Mouse (Mus musculus) limb, embryonic 11.5 days (tissue): Measurements from ENCODE around the gene Pogk. TPM values are rescaled to one million over a fixed set of nuclear protein-coding genes. Genes with fewer than 3 reads are reported as not detected.

Experiments used
- ATAC-seq: fragments of 200-750 bp; cut with Nextera tagmentation; 2 replicates; pipeline ENCODE4 v1.8.0; 2017; ENCODE audit warnings: low read depth; ENCODE audit not compliant: insufficient number of reproducible peaks, low FRiP score, low TSS enrichment
- DNase-seq: peaks from one replicate; pipeline ENCODE4 v3.0.0-alpha.2; 2015; ENCODE audit warnings: low spot score
- H3K27ac ChIP-seq: fragments of 300-500 bp; sonication (generic); replicated peaks from 2 replicates; pipeline ENCODE4 v1.5.1; 2014; ENCODE audit warnings: low read depth, mild to moderate bottlenecking, low read length
- H3K27me3 ChIP-seq: fragments of 300-500 bp; sonication (generic); 2 replicates; pipeline ENCODE4 v1.6.1; 2014; ENCODE audit warnings: mild to moderate bottlenecking, low read length, mixed read lengths; ENCODE audit not compliant: control insufficient read depth, insufficient read depth
- H3K36me3 ChIP-seq: fragments of 300-500 bp; sonication (generic); 2 replicates; pipeline ENCODE4 v1.6.1; 2014; ENCODE audit warnings: mild to moderate bottlenecking, low read length, moderate library complexity, mixed read lengths; ENCODE audit not compliant: control insufficient read depth, insufficient read depth
- H3K4me1 ChIP-seq: fragments of 300-500 bp; sonication (generic); 2 replicates; pipeline ENCODE4 v1.6.1; 2014; ENCODE audit warnings: low read length, mixed read lengths; ENCODE audit not compliant: control insufficient read depth, insufficient read depth
- H3K4me2 ChIP-seq: fragments of 300-500 bp; sonication (generic); 2 replicates; pipeline ENCODE4 v1.6.1; 2014; ENCODE audit warnings: low read depth, mild to moderate bottlenecking, moderate library complexity; ENCODE audit not compliant: severe bottlenecking
- H3K4me3 ChIP-seq: fragments of 300-500 bp; sonication (generic); 2 replicates; pipeline ENCODE4 v1.5.1; 2014; ENCODE audit warnings: low read depth, low read length
- H3K9ac ChIP-seq: fragments of 300-500 bp; sonication (generic); 2 replicates; pipeline ENCODE4 v1.6.1; 2014; ENCODE audit warnings: mild to moderate bottlenecking, low read length
- H3K9me3 ChIP-seq: fragments of 300-500 bp; sonication (generic); 2 replicates; pipeline ENCODE4 v1.6.1; 2016; ENCODE audit warnings: low read length; ENCODE audit not compliant: control insufficient read depth
- WGBS: fragments of 180-500 bp; shearing (Covaris S2); extraction: QIAGEN DNeasy Blood & Tissue Kit; methylation state at CpG from one replicate; pipeline ENCODE4 v1.1.7; 2014; 5-methylcytosine and 5-hydroxymethylcytosine counted together
- polyA plus RNA-seq: library from polyadenylated mRNA; unstranded; fragments of >200 nt; fragmentation: Nextera tagmentation; extraction: Ambion mirVana; gene quantifications from 2 replicates; pipeline ENCODE4 v1.2.1, GENCODE M21; 2014

Gene Pogk
- 24.3 and 29.1 TPM in 2 replicates for polyA plus RNA-seq

DNA sequence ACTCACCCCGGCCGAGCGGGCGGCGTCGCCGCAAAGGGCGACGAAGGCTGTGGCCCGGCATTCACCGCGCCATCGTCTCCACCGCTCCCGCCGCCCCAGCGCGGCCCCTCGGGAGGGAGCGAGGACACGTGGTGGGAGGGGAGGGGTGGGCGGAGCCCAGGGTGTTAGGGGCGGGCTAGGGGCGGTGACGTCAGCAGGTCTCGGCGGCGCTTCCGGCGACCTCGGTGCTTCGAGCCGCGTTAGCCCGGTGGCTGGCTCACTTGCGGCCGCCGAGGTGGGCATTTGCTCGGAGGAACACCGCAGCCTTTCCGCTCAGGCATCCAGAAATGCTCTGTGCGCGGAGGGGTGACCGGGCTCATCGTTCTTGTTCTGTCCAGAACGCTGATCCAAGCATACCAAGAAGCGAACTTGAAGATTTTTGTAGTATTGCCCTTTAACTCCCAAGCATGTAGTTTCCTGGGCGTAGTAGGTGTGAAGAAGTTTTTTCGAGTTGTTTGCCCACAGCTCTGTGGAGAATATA, at the start of gene Pogk:
Pogk (minus strand) TSS at position 163 of the 520 bp plus-strand sequence.
- DNase-seq (peak; percentile 88), ATAC-seq (peak; percentile 90)
- Histone ChIP-seq H3K36me3 (peaks cover 8% of the 10 kb centered on the region; the same call in 1 of the 2 replicates), H3K4me1 (peaks cover 10% of the 10 kb centered on the region), H3K27ac (no peak within 1 kb of the TSS), H3K9me3 (peaks cover 5% of the 10 kb centered on the region; the same call in 1 of the 2 replicates), H3K9ac (peak within 1 kb of the TSS; percentile 80), H3K27me3 (no peaks in the 10 kb centered on the region), H3K4me3 (peak within 1 kb of the TSS; percentile 55), H3K4me2 (peak within 1 kb of the TSS; percentile 69)
- WGBS = 9% methylated on average over 46 of the region's 49 CpGs

DNA sequence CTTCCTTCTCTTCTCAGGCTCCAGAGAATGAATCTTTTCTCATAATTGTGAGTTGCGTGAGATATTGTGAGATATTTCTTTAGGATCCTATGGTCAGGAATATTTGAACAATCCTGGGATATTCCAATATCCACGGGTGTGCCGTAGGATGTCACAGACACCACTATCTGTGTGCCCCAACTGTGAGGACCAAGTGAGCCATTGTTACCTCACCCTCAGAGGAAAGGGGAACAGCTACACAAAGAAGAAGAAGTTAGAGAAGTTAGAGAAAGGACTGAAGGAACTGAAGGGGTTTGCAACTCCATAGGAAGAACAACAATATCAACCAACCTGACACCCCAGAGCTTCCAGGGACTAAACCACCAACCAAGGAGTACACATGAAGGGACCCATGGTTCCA, 32.3 kb upstream of the Pogk start:
- H3K9ac ChIP-seq = no peak overlapping the region
- H3K4me1 ChIP-seq = no peaks in the 10 kb centered on the region
- no peak overlapping the region for H3K4me2 ChIP-seq
- no peaks in the 10 kb centered on the region for H3K36me3 ChIP-seq
- no peaks in the 10 kb centered on the region for H3K27me3 ChIP-seq
- H3K9me3 ChIP-seq = no peaks in the 10 kb centered on the region
- no peak for DNase-seq
- no peak for ATAC-seq
- WGBS = 90% methylated on average over 3 of the region's 3 CpGs
- H3K27ac ChIP-seq = no peak overlapping the region
- no peak overlapping the region for H3K4me3 ChIP-seq

DNA sequence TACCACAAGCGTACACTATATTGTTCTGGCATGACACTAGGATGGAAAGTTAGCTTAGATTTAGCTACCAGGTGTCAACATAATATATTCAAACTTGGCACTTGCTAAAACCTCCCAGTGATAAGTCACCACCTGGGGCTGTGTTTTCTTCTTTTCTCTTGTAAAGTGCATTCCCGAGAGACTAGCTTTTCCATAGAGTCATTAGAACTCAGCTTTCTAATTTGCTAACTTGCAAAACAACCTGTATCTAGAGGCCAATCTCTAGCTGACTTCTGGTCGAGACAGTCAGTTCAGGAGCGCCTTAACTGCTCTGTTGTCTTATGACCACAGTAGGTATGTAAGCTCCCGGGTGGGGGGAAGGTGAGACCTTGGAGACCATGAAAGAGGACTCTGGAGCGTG, 29.8 kb upstream of the Pogk start:
- no peak for DNase-seq
- H3K4me2 ChIP-seq = no peak overlapping the region
- no peaks in the 10 kb centered on the region for H3K27me3 ChIP-seq
- WGBS = 67% methylated on average over 6 of the region's 6 CpGs
- H3K9ac ChIP-seq = no peak overlapping the region
- H3K36me3 ChIP-seq = no peaks in the 10 kb centered on the region
- no peaks in the 10 kb centered on the region for H3K4me1 ChIP-seq
- ATAC-seq = no peak
- H3K4me3 ChIP-seq = no peak overlapping the region
- no peaks in the 10 kb centered on the region for H3K9me3 ChIP-seq
- H3K27ac ChIP-seq = no peak overlapping the region

DNA sequence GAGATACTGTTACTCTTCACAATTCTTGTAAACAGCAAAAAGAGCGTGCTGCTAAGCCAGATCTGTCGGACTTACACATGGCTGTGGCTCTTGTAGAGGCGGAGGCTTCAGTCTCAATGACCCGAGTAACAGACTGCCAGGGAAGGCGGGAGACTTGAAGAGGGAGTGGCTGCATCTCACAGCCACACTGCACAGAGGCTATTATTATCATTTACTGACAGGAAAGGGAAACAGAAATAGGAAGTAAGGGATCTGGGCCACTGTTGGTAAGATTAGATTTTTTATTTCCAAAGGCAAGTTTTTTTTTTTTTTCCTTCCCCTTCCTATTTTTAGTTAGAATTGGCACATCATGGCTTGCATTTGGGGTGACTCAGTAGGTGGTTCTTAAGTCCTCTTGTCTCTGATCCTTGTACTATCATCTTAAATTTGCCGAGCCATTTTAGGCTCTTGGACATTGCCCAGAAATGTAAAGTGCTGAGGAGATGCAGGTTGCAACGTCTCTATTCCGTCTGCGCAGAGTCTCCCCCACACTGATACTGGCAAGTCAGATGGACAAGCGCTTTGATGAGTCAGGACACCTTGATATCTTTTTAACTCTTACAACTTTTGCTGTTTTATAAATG, 20.3 kb upstream of the Pogk start:
- H3K27ac ChIP-seq = no peak overlapping the region
- H3K36me3 ChIP-seq = no peaks in the 10 kb centered on the region
- ATAC-seq (no peak), DNase-seq (no peak)
- no peak overlapping the region for H3K4me3 ChIP-seq
- no peaks in the 10 kb centered on the region for H3K4me1 ChIP-seq
- H3K27me3 ChIP-seq = no peaks in the 10 kb centered on the region
- 70% methylated on average over 10 of the region's 10 CpGs for WGBS
- H3K9me3 ChIP-seq = no peaks in the 10 kb centered on the region
- H3K4me2 ChIP-seq = no peak overlapping the region
- no peak overlapping the region for H3K9ac ChIP-seq

DNA sequence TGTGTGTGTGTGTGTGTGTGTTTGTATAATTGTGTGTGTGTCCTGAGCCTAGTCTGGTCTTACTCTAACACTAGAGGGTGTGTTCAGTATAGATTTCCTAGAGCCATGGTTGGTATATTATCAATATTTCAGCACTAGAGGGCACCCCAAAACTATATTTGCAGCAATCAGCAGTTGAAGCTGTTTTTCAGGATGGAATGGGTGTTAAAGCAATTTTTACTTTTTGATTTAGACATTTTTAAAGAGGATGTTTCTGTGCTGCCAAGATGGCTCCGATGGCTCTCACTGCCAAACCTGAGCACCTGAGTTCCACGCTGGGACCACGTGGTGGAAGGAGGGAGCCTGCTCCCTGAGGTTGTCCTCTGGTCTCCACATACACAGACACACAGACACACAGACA, 19.4 kb upstream of the Pogk start:
- 81% methylated on average over 3 of the region's 3 CpGs for WGBS
- Histone ChIP-seq H3K27me3 (no peaks in the 10 kb centered on the region), H3K4me3 (no peak overlapping the region), H3K27ac (no peak overlapping the region), H3K36me3 (no peaks in the 10 kb centered on the region), H3K4me1 (no peaks in the 10 kb centered on the region), H3K9ac (no peak overlapping the region), H3K9me3 (no peaks in the 10 kb centered on the region), H3K4me2 (no peak overlapping the region)
- DNase-seq (no peak), ATAC-seq (no peak)

DNA sequence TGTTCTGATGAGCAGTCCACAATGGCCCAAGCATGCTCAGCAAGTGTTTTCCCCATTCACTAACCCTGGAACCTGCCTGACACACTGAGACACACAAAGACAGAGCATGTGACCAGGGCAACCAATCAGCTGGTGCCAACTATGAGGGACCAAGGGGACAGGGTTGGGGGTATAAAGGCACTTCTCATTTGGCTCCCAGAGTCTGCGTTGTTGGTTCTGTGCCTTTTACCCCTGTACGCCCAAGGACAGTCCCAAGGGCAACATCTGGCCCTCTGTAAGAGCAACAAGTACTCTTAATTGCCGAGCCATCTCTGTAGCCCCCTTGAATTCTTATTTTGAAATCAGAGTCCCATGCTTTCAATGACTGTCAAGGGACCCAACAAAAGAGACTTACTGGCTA, 2.6 kb upstream of the Pogk start:
- peaks cover 5% of the 10 kb centered on the region; the same call in 1 of the 2 replicates for H3K4me1 ChIP-seq
- 89% methylated on average over 3 of the region's 3 CpGs for WGBS
- no peak overlapping the region for H3K4me3 ChIP-seq
- H3K4me2 ChIP-seq = no peak overlapping the region
- DNase-seq (no peak), ATAC-seq (no peak)
- no peak overlapping the region for H3K27ac ChIP-seq
- no peak overlapping the region for H3K9ac ChIP-seq
- H3K9me3 ChIP-seq = peaks cover 5% of the 10 kb centered on the region; the same call in 1 of the 2 replicates
- H3K36me3 ChIP-seq = peaks cover under 1% of the 10 kb centered on the region; the same call in 1 of the 2 replicates
- no peaks in the 10 kb centered on the region for H3K27me3 ChIP-seq

DNA sequence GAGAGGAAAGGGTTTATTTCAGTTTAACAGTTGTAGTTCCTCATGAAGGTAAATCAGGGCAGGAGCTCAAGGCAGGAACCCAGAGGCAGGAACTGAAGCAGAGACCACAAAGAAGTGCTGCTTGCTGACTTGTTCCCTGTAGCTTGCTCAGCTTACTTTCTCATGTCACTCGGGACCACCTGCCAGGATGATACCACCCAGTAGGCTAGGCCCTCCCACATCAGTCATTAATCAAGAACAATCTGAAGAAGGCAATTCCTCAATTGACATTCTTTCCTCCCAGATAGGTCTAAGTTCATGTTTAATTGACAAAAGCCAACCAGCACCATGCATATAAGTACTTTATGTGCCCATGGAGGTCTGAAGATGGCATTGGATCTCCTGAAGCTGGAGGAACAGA, 1.9 kb upstream of the Pogk start:
- DNase-seq (no peak), ATAC-seq (no peak)
- H3K36me3 ChIP-seq = peaks cover 5% of the 10 kb centered on the region; the same call in 1 of the 2 replicates
- H3K9ac ChIP-seq = no peak overlapping the region
- H3K27me3 ChIP-seq = no peaks in the 10 kb centered on the region
- H3K9me3 ChIP-seq = peaks cover 5% of the 10 kb centered on the region; the same call in 1 of the 2 replicates
- no peak overlapping the region for H3K4me2 ChIP-seq
- H3K27ac ChIP-seq = no peak overlapping the region
- no peak overlapping the region for H3K4me3 ChIP-seq
- H3K4me1 ChIP-seq = peaks cover 5% of the 10 kb centered on the region; the same call in 1 of the 2 replicates
- WGBS = 94% methylated on average over 1 of the region's 1 CpGs

DNA sequence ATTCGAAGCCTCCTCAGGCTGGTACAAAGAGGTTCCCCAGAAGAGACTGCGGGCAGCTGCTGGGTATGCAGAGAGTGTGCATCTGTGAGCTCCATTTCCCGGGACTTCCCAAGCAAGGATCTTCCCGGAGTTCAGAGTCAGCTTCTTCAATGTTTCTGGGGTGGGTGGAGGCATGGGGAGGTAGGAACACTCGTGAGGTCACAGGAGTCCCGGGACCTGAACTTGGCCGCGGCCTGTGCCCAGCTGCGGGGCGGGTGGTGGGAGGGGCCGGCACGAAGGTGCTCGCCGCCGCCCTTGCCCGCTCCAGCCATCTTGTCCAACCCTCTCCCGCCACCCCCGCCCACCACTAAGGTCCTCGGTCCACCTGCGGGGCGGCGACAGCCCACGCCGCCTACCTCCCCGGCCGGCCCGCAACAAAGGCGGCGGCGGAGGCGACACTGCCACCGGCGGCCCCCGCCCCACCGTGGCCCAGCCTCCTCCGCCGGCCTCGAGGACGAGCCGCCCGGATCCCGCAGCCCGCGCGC, 424 bp downstream of the Pogk start:
- Histone ChIP-seq H3K9me3 (peaks cover 5% of the 10 kb centered on the region; the same call in 1 of the 2 replicates), H3K4me1 (peaks cover 10% of the 10 kb centered on the region), H3K4me2 (peak overlapping the region; percentile 69), H3K4me3 (peak overlapping the region; percentile 55), H3K9ac (peak overlapping the region; percentile 80), H3K27ac (no peak overlapping the region), H3K27me3 (no peaks in the 10 kb centered on the region), H3K36me3 (peaks cover 10% of the 10 kb centered on the region; the same call in 1 of the 2 replicates)
- ATAC-seq (peak; percentile 82), DNase-seq (peak; percentile 68)
- 6% methylated on average over 14 of the region's 45 CpGs for WGBS
